Mouse (Mus musculus): ENCODE results near the gene Krt28.
A peak's percentile ranks its signal among the peaks of the same experiment; 100 is the strongest.

Krt28 gene

GRCm38 (mm10) chr11:99374803-99375202, at the start of gene Krt28:
TSS of gene Krt28 (minus strand) at chr11:99374903.
- DNase-seq (ENCODE audit: low spot score in 2 of 2) = no peak

DNA sequence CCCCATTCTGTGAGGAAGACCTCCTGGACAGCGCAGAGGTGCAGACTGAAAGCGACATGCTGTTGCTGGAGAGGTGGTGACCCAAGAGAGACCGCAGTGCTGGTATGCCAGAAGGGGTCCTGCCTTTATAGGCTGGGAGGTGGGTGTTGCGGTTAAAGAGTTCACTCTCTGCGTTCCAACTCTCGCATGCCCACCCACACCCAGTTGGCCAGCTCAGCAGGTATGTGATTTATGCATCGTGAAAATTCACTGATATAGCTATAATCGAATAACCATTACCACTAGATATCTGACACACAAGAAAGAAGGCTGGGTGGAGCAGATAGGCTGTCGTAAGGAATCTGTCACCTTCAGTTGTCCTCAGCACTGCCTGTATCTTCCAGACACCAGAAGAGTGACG, 47.5 kb upstream of the Krt28 start, which contains the start of gene Krt12:
Krt12 (minus strand) TSS at position 101 of the 400 bp plus-strand sequence.
- DNase-seq (ENCODE audit: low spot score in 2 of 2) = no peak

DNA sequence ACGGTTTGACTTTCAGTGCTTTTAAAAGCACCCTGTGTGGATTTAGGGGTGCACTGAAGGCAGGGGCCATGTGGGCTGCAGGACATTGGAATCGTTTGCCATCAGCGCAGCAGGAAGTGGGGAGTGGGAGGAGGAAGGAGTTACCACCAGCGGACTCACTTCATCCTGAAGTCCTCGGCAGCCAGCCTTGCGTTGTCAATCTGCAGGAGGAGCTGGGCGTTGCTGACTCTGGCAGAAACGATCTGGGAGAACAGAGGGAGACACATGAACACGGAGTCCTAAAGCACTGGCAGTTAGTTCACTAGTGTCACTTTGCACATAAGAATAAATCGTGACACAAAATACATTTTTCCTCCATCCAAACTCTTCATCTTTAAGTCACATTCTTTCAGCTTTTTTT, 45.9 kb upstream of the Krt28 start:
- no peak for DNase-seq (ENCODE audit: low spot score in 2 of 2)

GRCm38 (mm10) chr11:99417819-99418218, 43.1 kb upstream of the Krt28 start:
- no peak for DNase-seq (ENCODE audit: low spot score in 2 of 2)

- DNase-seq (ENCODE audit: low spot score in 2 of 2) = no peak
Measured at GRCm38 (mm10) chr11:99416902-99417301, 42.2 kb upstream of the Krt28 start.

GRCm38 (mm10) chr11:99414463-99415147, 39.9 kb upstream of the Krt28 start:
- no peak for DNase-seq (ENCODE audit: low spot score in 2 of 2)

- DNase-seq (ENCODE audit: low spot score in 2 of 2) = no peak
Measured at GRCm38 (mm10) chr11:99413247-99413646, 38.5 kb upstream of the Krt28 start.

- DNase-seq (ENCODE audit: low spot score in 2 of 2) = no peak
Measured at GRCm38 (mm10) chr11:99406186-99406585, 31.5 kb upstream of the Krt28 start.

GRCm38 (mm10) chr11:99399956-99400549, 25.4 kb upstream of the Krt28 start:
- no peak for DNase-seq (ENCODE audit: low spot score in 2 of 2)

DNA sequence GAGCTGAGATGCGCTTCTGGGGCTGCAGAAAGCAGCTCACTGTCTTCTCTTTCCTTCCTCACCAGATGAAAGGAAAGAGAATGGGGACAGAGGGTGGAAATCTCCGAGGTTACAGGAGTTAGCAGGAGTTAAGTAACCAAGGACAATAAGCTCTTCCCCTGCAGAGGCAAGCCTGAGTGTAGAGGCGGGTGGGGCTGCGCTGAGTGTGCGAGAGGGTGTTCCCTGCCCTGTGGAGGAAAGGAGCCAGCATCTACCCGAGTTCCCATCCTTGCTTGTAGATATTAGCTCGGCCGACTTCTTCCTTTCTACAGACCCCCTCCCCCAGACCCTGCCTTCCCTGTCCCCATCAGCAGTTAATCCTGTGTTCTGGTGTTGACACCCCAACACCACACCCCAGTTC, 24.1 kb upstream of the Krt28 start:
- DNase-seq (ENCODE audit: low spot score in 2 of 2) = no peak

DNA sequence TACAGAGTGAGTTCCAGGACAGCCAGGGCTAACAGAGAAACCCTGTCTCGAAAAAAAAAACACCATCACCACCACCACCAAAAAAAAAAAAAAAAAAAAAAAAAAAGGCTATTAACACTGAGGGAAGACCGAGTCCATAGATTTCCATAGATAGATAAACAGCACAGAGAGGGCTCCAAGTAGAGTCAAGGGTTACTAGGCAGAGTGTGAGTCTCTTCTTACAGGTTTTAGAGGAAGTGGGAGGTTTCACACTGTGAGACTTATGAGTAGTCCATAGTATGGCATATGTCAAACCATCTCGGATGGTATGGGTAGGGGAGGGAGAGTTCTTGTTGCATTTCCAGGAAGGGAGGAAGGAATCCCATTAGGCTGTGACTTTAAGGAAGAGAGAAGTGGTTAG, 23.4 kb upstream of the Krt28 start:
- DNase-seq (ENCODE audit: low spot score in 2 of 2) = no peak

DNA sequence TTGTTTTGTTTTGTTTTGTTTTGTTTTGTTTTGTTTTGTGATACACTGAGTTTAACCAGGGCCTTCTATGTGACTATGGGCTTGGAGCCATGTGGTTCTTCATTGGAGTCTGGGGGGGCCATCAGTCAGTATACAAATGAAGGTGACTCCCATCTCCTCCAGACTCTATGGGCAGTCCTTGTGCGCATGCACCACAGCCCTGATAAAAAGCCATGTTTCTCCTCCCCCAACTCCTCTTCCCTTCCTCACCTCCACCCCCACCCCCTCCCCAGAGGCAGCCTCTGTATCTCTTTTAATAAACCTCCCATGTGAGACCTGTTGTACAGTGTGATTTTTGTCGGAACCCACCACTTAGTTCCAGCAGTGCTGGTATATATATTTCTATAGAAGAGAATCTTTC, 22.0 kb upstream of the Krt28 start:
- no peak for DNase-seq (ENCODE audit: low spot score in 2 of 2)

GRCm38 (mm10) chr11:99396034-99396433, 21.3 kb upstream of the Krt28 start:
- DNase-seq (ENCODE audit: low spot score in 2 of 2) = no peak

- no peak for DNase-seq (ENCODE audit: low spot score in 2 of 2)
Measured at GRCm38 (mm10) chr11:99392492-99392891, 17.8 kb upstream of the Krt28 start.

GRCm38 (mm10) chr11:99391375-99391774, 16.7 kb upstream of the Krt28 start:
- DNase-seq (ENCODE audit: low spot score in 2 of 2) = no peak

DNA sequence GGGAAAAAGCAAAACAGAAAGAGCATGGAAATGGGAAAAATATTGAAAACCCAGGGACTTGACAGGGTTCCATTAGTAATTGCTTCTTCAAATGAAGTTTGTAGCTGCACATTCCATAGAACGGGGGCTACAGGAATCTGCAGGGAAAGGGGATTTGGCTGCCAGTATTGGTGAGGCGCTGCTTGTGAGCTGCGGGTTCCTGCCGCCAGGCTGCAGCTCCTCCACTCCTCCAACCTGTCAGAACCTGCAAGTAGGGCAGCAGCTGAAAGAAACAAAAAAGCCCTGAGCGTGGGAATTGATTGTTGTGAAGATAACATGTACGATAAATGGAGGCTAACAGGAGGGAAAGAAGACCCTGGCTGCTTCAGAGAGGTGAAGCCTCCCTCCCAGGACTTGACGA, 16.2 kb upstream of the Krt28 start:
- DNase-seq (ENCODE audit: low spot score in 2 of 2) = no peak

DNA sequence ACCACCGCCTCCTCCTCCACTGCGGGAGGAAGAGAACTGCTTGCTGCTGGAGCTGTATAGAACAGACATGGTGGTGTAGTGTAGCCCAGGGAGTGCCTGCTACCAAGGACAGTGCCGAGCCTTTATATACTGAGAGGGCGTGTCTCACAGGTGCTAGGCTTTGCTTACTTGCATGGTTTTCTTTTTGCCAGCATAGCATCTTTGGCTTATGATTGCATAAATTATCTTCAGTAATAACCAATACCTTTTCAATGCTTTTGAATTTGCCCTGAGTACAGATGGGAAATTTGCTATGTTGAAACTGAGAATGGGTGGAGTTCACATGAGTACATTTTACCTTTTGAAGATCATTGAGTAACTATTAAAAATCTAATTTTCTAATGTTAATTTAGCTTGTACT, 14.6 kb upstream of the Krt28 start, which contains the start of gene Krt10:
Krt10 (minus strand) TSS at position 101 of the 400 bp plus-strand sequence.
- no peak for DNase-seq (ENCODE audit: low spot score in 2 of 2)

DNA sequence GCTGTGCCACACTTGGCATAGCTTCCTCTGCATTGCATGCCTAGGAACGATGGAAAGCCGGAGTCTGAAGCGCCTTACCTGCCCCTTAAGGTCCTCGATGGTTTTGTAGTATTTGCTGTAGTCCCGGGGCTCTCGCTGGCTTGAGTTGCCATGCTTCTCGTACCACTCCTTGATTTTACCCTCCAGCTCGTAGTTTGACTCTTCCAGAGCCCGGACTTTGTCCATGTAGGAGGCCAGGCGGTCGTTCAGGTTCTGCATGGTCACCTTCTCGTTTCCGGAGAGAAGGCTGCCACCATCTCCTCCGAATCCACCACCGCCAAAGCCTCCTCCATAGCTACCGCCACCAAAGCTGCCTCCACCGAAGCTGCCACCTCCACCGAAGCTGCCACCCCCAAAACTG, 14.0 kb upstream of the Krt28 start:
- DNase-seq (ENCODE audit: low spot score in 2 of 2) = no peak

- peak; percentile 80 for DNase-seq (ENCODE audit: low spot score in 2 of 2)
Measured at GRCm38 (mm10) chr11:99385813-99386721, 11.4 kb upstream of the Krt28 start.

DNA sequence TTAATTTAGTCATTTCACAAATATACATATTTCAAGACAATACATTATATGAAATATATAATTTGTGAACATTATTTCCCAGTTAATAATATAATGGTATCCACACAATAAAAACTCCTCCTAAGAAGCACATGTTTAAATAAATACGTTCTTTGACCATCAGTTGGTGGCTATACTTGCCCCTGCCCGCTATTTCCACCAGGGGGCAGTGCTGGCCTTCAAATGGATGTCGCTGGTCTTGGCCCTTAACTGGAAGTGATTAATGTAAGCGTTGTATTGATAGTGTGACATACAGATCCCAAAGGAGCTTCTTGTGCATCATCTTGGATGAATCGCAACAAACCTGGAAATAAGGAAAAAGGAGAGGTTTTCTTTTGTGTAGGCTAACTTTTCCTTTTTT, 4.9 kb upstream of the Krt28 start:
- peak; percentile 37 to 43 for DNase-seq (ENCODE audit: low spot score in 2 of 2)

- DNase-seq (ENCODE audit: low spot score in 2 of 2) = no peak
Measured at GRCm38 (mm10) chr11:99369853-99370451, 4.8 kb downstream of the Krt28 start.

GRCm38 (mm10) chr11:99369229-99369628, 5.5 kb downstream of the Krt28 start:
- DNase-seq (ENCODE audit: low spot score in 2 of 2) = no peak

Data from spleen, postnatal 36 days (tissue).